Mouse (Mus musculus): ENCODE results near the gene Ccdc93. TPM values are rescaled to one million over a fixed set of nuclear protein-coding genes. Genes with fewer than 3 reads are reported as not detected.

The Ccdc93 gene
- total RNA-seq, 2 experiments from 2014 or later: 23.4 to 28.5 TPM

DNA sequence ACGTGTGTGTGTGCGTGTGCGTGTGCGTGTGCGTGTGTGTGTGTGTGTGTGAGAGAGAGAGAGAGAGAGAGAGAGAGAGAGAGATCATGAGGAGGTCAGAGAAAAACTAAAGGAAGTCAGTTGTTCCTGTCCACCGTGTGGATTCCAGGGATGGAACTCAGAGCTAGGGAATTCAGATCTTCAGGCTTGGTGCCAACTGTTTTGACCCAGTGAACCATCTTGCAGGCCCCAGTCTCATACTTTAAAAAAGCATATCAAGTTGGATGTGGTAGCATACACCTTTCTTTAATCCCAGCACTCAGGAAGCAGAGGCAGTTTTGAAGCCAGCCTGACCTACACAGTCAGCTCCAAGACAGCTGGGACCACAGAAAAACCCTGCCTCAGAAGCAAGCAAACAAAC is 98.4 kb downstream of the Ccdc93 start:
- DNase-seq (ENCODE audit: extremely low spot score in 1 of 2, low spot score in 2 of 2): no peak
- Histone ChIP-seq H3K27ac (no peak overlapping the region), H3K4me3 (no peak overlapping the region)
- no peak for TF ChIP-seq CTCF (IDR thresholded peaks at IDR 0.05)
- intact Hi-C loops (cut with DNase I): no loop called here

DNA sequence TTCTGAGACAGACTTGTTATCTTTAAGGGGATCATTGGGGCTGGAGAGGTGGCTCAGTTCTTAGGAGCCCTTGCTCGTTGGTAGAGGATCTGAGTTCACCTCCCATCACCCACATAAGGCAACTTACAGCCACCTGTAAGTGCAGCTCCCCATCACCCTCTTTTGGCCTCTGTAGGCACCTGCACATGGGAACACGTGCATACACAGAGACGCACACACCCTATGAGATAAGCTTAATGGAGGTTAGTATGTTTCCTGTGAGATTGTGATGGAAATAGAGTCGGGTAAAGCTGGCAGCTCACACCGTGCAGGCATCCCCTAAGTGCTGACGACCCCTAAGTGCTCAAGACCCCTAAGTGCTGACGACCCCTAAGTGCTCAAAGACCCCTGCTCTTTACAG is 100.6 kb downstream of the Ccdc93 start:
- TF ChIP-seq CTCF (IDR thresholded peaks at IDR 0.05): no peak
- DNase-seq (ENCODE audit: extremely low spot score in 1 of 2, low spot score in 2 of 2): no peak
- H3K4me3 ChIP-seq: no peak overlapping the region
- intact Hi-C loops (cut with DNase I): no loop called here
- H3K27ac ChIP-seq: no peak overlapping the region

DNA sequence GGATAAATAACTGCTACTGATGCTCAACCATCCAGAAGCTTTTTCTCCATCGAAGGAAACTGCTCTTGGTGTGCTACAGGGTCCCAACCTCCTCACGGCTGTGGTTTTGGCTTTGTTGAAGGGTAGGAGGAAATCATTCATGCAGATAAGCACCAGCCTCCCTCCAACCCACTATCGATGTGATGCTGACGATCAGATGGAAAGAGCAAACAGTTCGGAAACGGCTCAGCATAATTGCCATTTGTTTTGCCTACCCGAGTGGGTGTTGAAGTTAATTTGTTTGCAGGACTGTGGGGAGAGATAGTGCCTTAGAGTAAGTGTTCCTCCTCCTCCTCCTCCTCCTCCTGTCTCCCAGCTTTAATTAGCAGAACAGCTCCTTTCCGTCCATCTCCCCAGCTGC is 109.5 kb downstream of the Ccdc93 start:
- H3K27ac ChIP-seq: no peak overlapping the region
- no peak for TF ChIP-seq CTCF (IDR thresholded peaks at IDR 0.05)
- DNase-seq (ENCODE audit: extremely low spot score in 1 of 2, low spot score in 2 of 2): no peak
- intact Hi-C loops (cut with DNase I): no loop called here
- no peak overlapping the region for H3K4me3 ChIP-seq

DNA sequence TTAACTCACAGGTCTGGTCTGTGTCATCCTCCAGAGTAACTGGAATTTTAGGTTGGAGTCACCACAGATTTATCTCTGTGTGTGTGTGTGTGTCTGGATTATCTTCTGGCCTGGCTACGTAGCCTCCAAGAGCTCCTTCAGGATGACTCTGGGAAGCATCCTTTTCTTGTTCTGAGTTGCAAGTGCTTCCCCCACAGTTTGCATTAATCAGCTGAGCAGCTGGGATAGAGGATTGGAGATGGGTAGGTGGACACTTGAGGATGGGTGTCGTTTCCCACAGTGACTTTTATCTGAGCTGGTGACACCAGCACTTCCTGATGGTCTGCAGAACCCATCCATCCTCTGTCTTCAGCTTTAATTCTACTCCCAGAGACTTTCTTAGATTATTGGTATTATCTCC is 116.0 kb downstream of the Ccdc93 start:
- Histone ChIP-seq H3K27ac (peak overlapping the region; percentile 15; the same call in 1 of the 2 replicates), H3K4me3 (no peak overlapping the region)
- TF ChIP-seq CTCF (IDR thresholded peaks at IDR 0.05): no peak
- DNase-seq (ENCODE audit: extremely low spot score in 1 of 2, low spot score in 2 of 2): no peak
- intact Hi-C loops (cut with DNase I): no loop called here

DNA sequence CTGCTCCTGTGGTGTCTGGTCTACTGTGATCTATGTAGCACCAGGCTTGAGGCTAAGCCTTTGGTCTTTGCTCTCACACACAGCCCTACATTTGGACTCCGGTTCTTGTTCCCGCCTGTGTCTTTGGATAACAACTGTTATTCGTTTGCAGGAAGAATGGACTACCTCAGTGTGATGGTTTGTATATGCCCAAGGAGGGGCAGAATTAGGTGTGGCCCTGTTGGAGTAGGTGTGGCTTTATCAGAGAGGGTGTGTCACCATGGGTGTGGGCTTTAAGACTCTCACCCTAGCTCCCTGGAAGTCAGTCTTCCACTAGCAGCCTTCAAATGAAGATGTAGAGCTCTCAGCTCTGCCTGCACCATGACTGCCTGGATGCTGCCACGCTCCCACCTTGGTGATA is 117.8 kb downstream of the Ccdc93 start:
- no peak for TF ChIP-seq CTCF (IDR thresholded peaks at IDR 0.05)
- intact Hi-C loops (cut with DNase I): loop anchor here (2.0 kb wide), 1 partner anchor 108 kb away; no protein-coding TSS in a partner anchor
- DNase-seq (ENCODE audit: extremely low spot score in 1 of 2, low spot score in 2 of 2): no peak
- Histone ChIP-seq H3K27ac (no peak overlapping the region), H3K4me3 (no peak overlapping the region)

DNA sequence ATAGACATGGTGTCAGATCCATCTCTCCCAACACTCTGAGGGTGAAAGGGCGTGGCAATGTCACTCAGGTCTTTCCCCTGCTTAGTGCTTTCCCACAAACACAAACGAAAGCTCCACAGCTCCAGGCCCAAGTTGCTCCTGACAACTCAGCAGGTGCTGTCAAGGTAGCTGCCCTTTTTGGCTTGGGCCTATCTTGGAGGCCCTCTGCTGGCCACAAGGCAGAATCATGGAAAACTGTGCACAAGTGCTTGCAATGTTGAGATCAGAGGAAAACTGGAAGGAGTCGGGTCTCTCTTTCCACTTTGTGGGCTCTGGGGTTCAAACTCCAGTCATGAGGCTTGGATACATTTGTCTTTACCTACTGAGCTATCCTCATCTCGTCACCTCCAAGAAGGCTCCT is 118.6 kb downstream of the Ccdc93 start:
- no peak overlapping the region for H3K4me3 ChIP-seq
- peak; percentile 56 for TF ChIP-seq CTCF (IDR thresholded peaks at IDR 0.05)
- no peak overlapping the region for H3K27ac ChIP-seq
- intact Hi-C loops (cut with DNase I): loop anchor here (2.0 kb wide), 1 partner anchor 109 kb away; no protein-coding TSS in a partner anchor
- DNase-seq (ENCODE audit: extremely low spot score in 1 of 2, low spot score in 2 of 2): no peak

DNA sequence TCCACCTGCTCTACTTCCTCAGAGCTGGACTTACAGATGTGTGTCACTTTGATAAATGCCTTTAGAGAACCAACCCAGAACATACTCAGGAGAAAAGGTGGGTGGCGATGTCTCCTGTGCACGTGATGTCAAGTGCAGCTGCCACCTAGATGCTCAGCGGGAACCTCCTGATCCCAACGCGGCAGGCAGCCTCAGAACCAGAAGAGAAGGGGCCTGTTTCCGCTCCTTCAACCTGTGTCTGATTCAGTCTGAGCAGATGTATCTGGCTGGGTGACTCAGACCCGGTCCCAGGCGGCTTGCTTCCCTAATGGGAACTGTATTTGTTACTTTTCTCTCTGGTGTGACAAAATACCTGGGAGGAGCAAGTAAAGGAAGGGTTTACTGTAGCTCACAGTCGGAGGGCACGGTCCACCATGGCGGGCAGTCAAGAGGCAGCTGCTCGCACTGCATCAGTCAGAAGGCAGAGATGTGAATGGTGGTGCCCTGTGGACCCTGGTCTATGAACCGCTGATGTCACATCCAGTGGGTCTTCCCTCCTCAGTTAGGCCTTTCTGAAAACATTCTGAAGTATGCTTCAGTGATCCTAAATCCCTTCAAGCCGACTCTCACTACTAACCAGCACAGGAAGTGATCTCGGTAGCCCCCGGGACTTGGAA is 120.1 kb downstream of the Ccdc93 start:
- TF ChIP-seq CTCF (IDR thresholded peaks at IDR 0.05): no peak
- Histone ChIP-seq H3K4me3 (no peak overlapping the region), H3K27ac (no peak overlapping the region)
- intact Hi-C loops (cut with DNase I): no loop called here
- DNase-seq (ENCODE audit: extremely low spot score in 1 of 2, low spot score in 2 of 2): peak; percentile 21 to 24

DNA sequence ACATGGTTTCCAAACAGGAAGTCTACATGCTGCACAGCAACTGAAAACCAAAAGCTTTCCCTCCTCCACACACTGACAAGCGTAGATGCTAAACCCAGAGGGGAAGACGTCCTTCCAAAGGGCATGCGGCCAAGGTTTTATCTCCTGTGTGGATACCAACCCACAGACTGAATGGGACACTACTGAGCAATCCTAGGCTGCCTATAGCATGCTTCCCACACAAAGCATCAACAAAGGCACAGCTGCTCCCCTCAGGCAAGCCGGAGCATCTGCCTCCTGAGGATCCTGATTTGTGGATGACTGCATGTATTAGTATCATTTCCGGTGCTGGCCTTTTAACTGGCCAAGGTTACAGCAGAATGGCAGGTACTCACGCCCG is 120.6 kb downstream of the Ccdc93 start:
- TF ChIP-seq CTCF (IDR thresholded peaks at IDR 0.05): no peak
- peak in 1 of 2 experiments; percentile 51 for DNase-seq (ENCODE audit: extremely low spot score in 1 of 2, low spot score in 2 of 2)
- H3K4me3 ChIP-seq: no peak overlapping the region
- no peak overlapping the region for H3K27ac ChIP-seq
- intact Hi-C loops (cut with DNase I): no loop called here

Other genes with a start within 250 kb of the Ccdc93 start
- gene Insig2, start 98.5 kb upstream of the Ccdc93 start, total RNA-seq (2021): 10 to 100 TPM; 64.7 to 65.7 TPM
- 1 to 10 TPM; 2.1 to 3.2 TPM for gene Htr5b, start 97.4 kb downstream of the Ccdc93 start, total RNA-seq (2021)
- 10 to 100 TPM; 25.9 to 27.8 TPM for gene Ddx18, start 136.9 kb downstream of the Ccdc93 start, total RNA-seq (2021)

All from left cerebral cortex, adult 2 months (tissue).